Mouse (Mus musculus) spleen, adult 2 months (tissue): ENCODE results near the gene Tbc1d14.

Experiments used
- CTCF ChIP-seq: fragments of 200-500 bp; IDR thresholded peaks from 2 replicates; pipeline ENCODE4 v1.5.1; 2011; ENCODE audit warnings: mild to moderate bottlenecking, inconsistent platforms; ENCODE audit not compliant: insufficient read depth, insufficient read length, insufficient replicate concordance; ENCODE audit errors: extremely low read depth
- POLR2A ChIP-seq: fragments of 200-500 bp; IDR thresholded peaks from 2 replicates; pipeline ENCODE4 v1.6.1; 2011; ENCODE audit warnings: low read depth, low read length, inconsistent platforms

GRCm38 (mm10) chr5:36618356-36618755 lies 25.3 kb upstream of the Tbc1d14 start:
- TF ChIP-seq POLR2A: no peak
- TF ChIP-seq CTCF: no peak
